In genomic region chr19:36129643-36130042, GRCm38 (mm10) we compare ENCODE assay signal across 10 mouse cellular contexts. TPM values are rescaled to one million over a fixed set of nuclear protein-coding genes. Genes with fewer than 3 reads are reported as not detected.
DNase-seq lines count a peak whose midpoint lies in the region; ATAC-seq and TF ChIP-seq lines count a peak whose summit lies in the region.
"Had no signal": no experiment of that assay in that cellular context is flagged by ENCODE, and none has a peak within 500 bp of the region (broad histone marks: within the 10 kb centered on the region; RNA-seq: fewer than 3 reads in every experiment).

No protein-coding gene starts in this region.

- TF ChIP-seq EP300 in heart, adult 2 months (IDR thresholded peaks at IDR 0.05; ENCODE audit: insufficient read depth, low read depth, low read length) = no peak
- TF ChIP-seq EP300 in liver, postnatal 0 days (IDR thresholded peaks at IDR 0.05; ENCODE audit: low read depth) = no peak

- no peaks in the 10 kb centered on the region for H3K36me3 ChIP-seq in heart, adult 2 months (ENCODE audit: control insufficient read depth, insufficient read depth, low read length)
- no peaks in the 10 kb centered on the region for H3K36me3 ChIP-seq in E14TG2a.4 (ENCODE audit: insufficient read depth, low read length)
- no peaks in the 10 kb centered on the region for H3K36me3 ChIP-seq in heart, embryonic 14.5 days (ENCODE audit: control insufficient read depth, insufficient read depth, low read length)
- no peaks in the 10 kb centered on the region for H3K36me3 ChIP-seq in liver, postnatal 0 days (replicated peaks; ENCODE audit: insufficient read depth, low read length)
- no peaks in the 10 kb centered on the region for H3K36me3 ChIP-seq in hindbrain, embryonic 12.5 days
- H3K36me3 ChIP-seq in forebrain, embryonic 10.5 days (replicated peaks) = no peaks in the 10 kb centered on the region

- H3K27ac ChIP-seq in heart, adult 2 months = peak overlapping the region; percentile 38
- H3K27ac ChIP-seq in heart, embryonic 14.5 days (replicated peaks in 1 of 2; ENCODE audit: control insufficient read depth in 1 of 2, insufficient read depth in 1 of 2, low read depth in 2 of 2, low read length in 2 of 2) = peak overlapping the region; percentile 98 to 99
- H3K27ac ChIP-seq in liver, postnatal 0 days (ENCODE audit: low read depth) = no peak overlapping the region
- no peak overlapping the region for H3K27ac ChIP-seq in hindbrain, embryonic 12.5 days
- no peak overlapping the region for H3K27ac ChIP-seq in forebrain, embryonic 10.5 days
- H3K27ac ChIP-seq: left cerebral cortex, adult 2 months had no signal

- no peaks in the 10 kb centered on the region for H3K27me3 ChIP-seq in heart, adult 2 months (ENCODE audit: control insufficient read depth, insufficient read depth, low read length)
- 0 out of 2 replicates have a peak, but pooled peaks cover 3% of the 10 kb centered on the region for H3K27me3 ChIP-seq in E14TG2a.4 (ENCODE audit: insufficient read depth, low read length)
- H3K27me3 ChIP-seq in heart, embryonic 14.5 days (ENCODE audit: control insufficient read depth, insufficient read depth, low read length) = no peaks in the 10 kb centered on the region
- H3K27me3 ChIP-seq in liver, postnatal 0 days (ENCODE audit: insufficient read depth, low read length) = no peaks in the 10 kb centered on the region
- no peaks in the 10 kb centered on the region for H3K27me3 ChIP-seq in hindbrain, embryonic 12.5 days
- H3K27me3 ChIP-seq in forebrain, embryonic 10.5 days (ENCODE audit: poor library complexity, severe bottlenecking) = no peaks in the 10 kb centered on the region

- H3K9me3 ChIP-seq in E14TG2a.4 (ENCODE audit: low read length) = no peaks in the 10 kb centered on the region; the same call in 1 of the 2 replicates
- H3K9me3 ChIP-seq in heart, embryonic 14.5 days (ENCODE audit: control insufficient read depth, low read length) = no peaks in the 10 kb centered on the region
- no peaks in the 10 kb centered on the region for H3K9me3 ChIP-seq in liver, postnatal 0 days (ENCODE audit: low read length)
- no peaks in the 10 kb centered on the region for H3K9me3 ChIP-seq in hindbrain, embryonic 12.5 days (replicated peaks)
- no peaks in the 10 kb centered on the region; the same call in 1 of the 2 replicates for H3K9me3 ChIP-seq in forebrain, embryonic 10.5 days

- H3K79me2 ChIP-seq in heart, adult 2 months (replicated peaks; ENCODE audit: control insufficient read depth, insufficient read depth, low read length) = no peaks in the 10 kb centered on the region

- no peak overlapping the region for H3K9ac ChIP-seq in heart, adult 2 months (ENCODE audit: low read depth, low read length)
- peak overlapping the region; percentile 77 for H3K9ac ChIP-seq in heart, embryonic 14.5 days (ENCODE audit: low read length)
- H3K9ac ChIP-seq in liver, postnatal 0 days (replicated peaks) = no peak overlapping the region
- no peak overlapping the region for H3K9ac ChIP-seq in hindbrain, embryonic 12.5 days

- peak overlapping the region; percentile 23; the same call in 1 of the 2 replicates for H3K4me3 ChIP-seq in heart, adult 2 months
- peak overlapping the region; percentile 43 for H3K4me3 ChIP-seq in E14TG2a.4 (replicated peaks; ENCODE audit: low read length)
- H3K4me3 ChIP-seq in heart, embryonic 14.5 days (ENCODE audit: control insufficient read depth in 1 of 2, insufficient read depth in 1 of 2, low read depth in 1 of 2, low read length in 2 of 2) = peak overlapping the region; percentile 23 to 34
- H3K4me3 ChIP-seq in liver, postnatal 0 days (ENCODE audit: low read depth, low read length) = no peak overlapping the region
- H3K4me3 ChIP-seq in hindbrain, embryonic 12.5 days = no peak overlapping the region
- H3K4me3 ChIP-seq in forebrain, embryonic 10.5 days = no peak overlapping the region
- H3K4me3 ChIP-seq: left cerebral cortex, adult 2 months had no signal

- H3K4me1 ChIP-seq in heart, adult 2 months (ENCODE audit: control insufficient read depth, insufficient read depth, low read length) = peaks cover 1% of the 10 kb centered on the region
- peaks cover 11% of the 10 kb centered on the region for H3K4me1 ChIP-seq in E14TG2a.4 (replicated peaks; ENCODE audit: low read depth, low read length)
- H3K4me1 ChIP-seq in heart, embryonic 14.5 days (ENCODE audit: control insufficient read depth in 2 of 2, insufficient read depth in 2 of 2, low read length in 2 of 2) = peaks cover 17 to 38% of the 10 kb centered on the region in 2 experiments
- H3K4me1 ChIP-seq in liver, postnatal 0 days (ENCODE audit: insufficient read depth) = 0 out of 2 replicates have a peak, but pooled peaks cover 5% of the 10 kb centered on the region
- no peaks in the 10 kb centered on the region for H3K4me1 ChIP-seq in hindbrain, embryonic 12.5 days
- H3K4me1 ChIP-seq in forebrain, embryonic 10.5 days = peaks cover 7% of the 10 kb centered on the region; the same call in 1 of the 2 replicates

- peak overlapping the region; percentile 66 for H3K4me2 ChIP-seq in heart, embryonic 14.5 days (ENCODE audit: low read length)
- peak overlapping the region; percentile 43 for H3K4me2 ChIP-seq in liver, postnatal 0 days (ENCODE audit: low read depth, low read length)
- H3K4me2 ChIP-seq in hindbrain, embryonic 12.5 days (replicated peaks) = no peak overlapping the region

- no peak for TF ChIP-seq POLR2A in heart, adult 2 months (IDR thresholded peaks at IDR 0.05; ENCODE audit: insufficient read depth, low read depth, low read length)

- intact Hi-C loops in heart, adult 2 months (cut with DNase I) = no loop called here
- intact Hi-C loops in heart, postnatal 25 days (cut with DNase I) = no loop called here

- ATAC-seq in heart, embryonic 14.5 days (ENCODE audit: insufficient number of reproducible peaks, insufficient read depth, low FRiP score, low read depth) = peak; percentile 92
- 0 out of 2 replicates have a peak, but pooled peaks have one; percentile 25 for ATAC-seq in liver, postnatal 0 days
- ATAC-seq in hindbrain, embryonic 12.5 days (ENCODE audit: low FRiP score) = no peak
- ATAC-seq: CD4-positive, CD25-positive, alpha-beta regulatory T cell, adult 4 months had no signal

- peak in 1 of 2 experiments; percentile 7 for DNase-seq in heart, adult 2 months
- no peak for DNase-seq in heart, postnatal 25 days (ENCODE audit: low spot score)
- DNase-seq in liver, postnatal 0 days = peak; percentile 19
- no peak for DNase-seq in left cerebral cortex, adult 18-20 months (ENCODE audit: low spot score in 2 of 2)
- no peak for DNase-seq in forebrain, embryonic 10.5 days (ENCODE audit: extremely low spot score, low spot score)

- 4% methylated on average over 12 of the region's 12 CpGs for WGBS in heart, adult 2 months
- WGBS in heart, embryonic 14.5 days = 2% methylated on average over 12 of the region's 12 CpGs
- WGBS in liver, postnatal 0 days (ENCODE audit: insufficient replicate concordance) = 5% methylated on average over 12 of the region's 12 CpGs
- WGBS in hindbrain, embryonic 12.5 days = 57% methylated on average over 12 of the region's 12 CpGs
- WGBS in forebrain, embryonic 10.5 days = 60% methylated on average over 12 of the region's 12 CpGs

- TF ChIP-seq CTCF in heart, adult 2 months (IDR thresholded peaks at IDR 0.05) = no peak
- no peak for TF ChIP-seq CTCF in E14TG2a.4 (conservative IDR thresholded peaks at IDR 0.05; ENCODE audit: low read length)
- no peak for TF ChIP-seq CTCF in liver, postnatal 0 days (IDR thresholded peaks at IDR 0.05; ENCODE audit: low read depth)

RNA-seq across cellular contexts. Expression of gene Ankrd1, which starts 9.7 kb away (rescaled TPM):
- total RNA-seq in heart, adult 2 months (2021) = 100 to 1,000 TPM; 383 to 550 TPM
- 316 and 466 TPM in 2 replicates for polyA plus RNA-seq in heart, adult 2 months (2012; rRNA removed)
- 100 to 1,000 TPM; 411 to 470 TPM for total RNA-seq in heart, postnatal 25 days (2021)
- 420 and 520 TPM in 2 replicates for polyA plus RNA-seq in heart, embryonic 14.5 days (2014; fragmentation: Nextera tagmentation; extraction: Ambion mirVana)
- 0.07 and 0.11 TPM in 2 replicates for polyA plus RNA-seq in liver, postnatal 0 days (2015; fragmentation: Nextera tagmentation; extraction: Ambion mirVana)
- polyA plus RNA-seq in hindbrain, embryonic 12.5 days (2016; fragmentation: Nextera tagmentation; extraction: Ambion mirVana) = 0.26 and 0.50 TPM in 2 replicates
- total RNA-seq in left cerebral cortex, adult 18-20 months (2021) = not detected
- not detected in 2 replicates for polyA plus RNA-seq in forebrain, embryonic 10.5 days (2016; fragmentation: Nextera tagmentation; extraction: Ambion mirVana)
- total RNA-seq: left cerebral cortex, adult 2 months had no signal
- polyA plus RNA-seq: CD4-positive, CD25-positive, alpha-beta regulatory T cell, adult 4 months had no signal

RNA-seq across cellular contexts. Expression of gene Rpp30, which starts 46.1 kb away (rescaled TPM):
- 10 to 100 TPM; 11.9 to 12.7 TPM for total RNA-seq in heart, adult 2 months (2021)
- polyA plus RNA-seq in heart, adult 2 months (2012; rRNA removed) = 5.3 and 10.2 TPM in 2 replicates
- total RNA-seq in heart, postnatal 25 days (2021) = 10 to 100 TPM; 14.3 to 15.7 TPM
- polyA plus RNA-seq in heart, embryonic 14.5 days (2014; fragmentation: Nextera tagmentation; extraction: Ambion mirVana) = 44.2 and 45.7 TPM in 2 replicates
- polyA plus RNA-seq in liver, postnatal 0 days (2015; fragmentation: Nextera tagmentation; extraction: Ambion mirVana) = 23.2 TPM in 2 replicates
- polyA plus RNA-seq in hindbrain, embryonic 12.5 days (2016; fragmentation: Nextera tagmentation; extraction: Ambion mirVana) = 81.3 and 83.3 TPM in 2 replicates
- total RNA-seq in left cerebral cortex, adult 18-20 months (2021) = 10 to 100 TPM; 18.2 to 19.3 TPM
- polyA plus RNA-seq in forebrain, embryonic 10.5 days (2016; fragmentation: Nextera tagmentation; extraction: Ambion mirVana) = 123 and 126 TPM in 2 replicates

Comparison
In these comparisons a context has a peak if more than half of its experiments do, and no peak if none do; other contexts are left out.
1. H3K27ac ChIP-seq: peak in heart, adult 2 months (single experiment) and heart, embryonic 14.5 days (2 of 2); none in liver, postnatal 0 days (single experiment), hindbrain, embryonic 12.5 days (single experiment) and forebrain, embryonic 10.5 days (single experiment).
2. H3K4me3 ChIP-seq: peak in heart, adult 2 months (single experiment), E14TG2a.4 (single experiment) and heart, embryonic 14.5 days (2 of 2); none in liver, postnatal 0 days (single experiment), hindbrain, embryonic 12.5 days (single experiment) and forebrain, embryonic 10.5 days (single experiment).
3. RNA of gene Ankrd1, which starts 9.7 kb away (polyA plus RNA-seq): 420 to 520 TPM in heart, embryonic 14.5 days and 316 to 466 TPM in heart, adult 2 months; 0.26 to 0.50 TPM in hindbrain, embryonic 12.5 days, 0.07 to 0.11 TPM in liver, postnatal 0 days and not detected in forebrain, embryonic 10.5 days; every median in the first group is over 100 times any median in the second.